Mouse (Mus musculus) mesoderm, embryonic 11.5 days (tissue): ENCODE measurements around the gene Ccdc24.

Experiments
- DNase-seq: peaks from one replicate; pipeline ENCODE4 v3.0.0-alpha.2; 2012; ENCODE audit warnings: low read depth, low spot score

Gene Ccdc24

GRCm38 (mm10) chr4:117855146-117855545, 17.2 kb downstream of the Ccdc24 start:
- DNase-seq, result no peak

DNA sequence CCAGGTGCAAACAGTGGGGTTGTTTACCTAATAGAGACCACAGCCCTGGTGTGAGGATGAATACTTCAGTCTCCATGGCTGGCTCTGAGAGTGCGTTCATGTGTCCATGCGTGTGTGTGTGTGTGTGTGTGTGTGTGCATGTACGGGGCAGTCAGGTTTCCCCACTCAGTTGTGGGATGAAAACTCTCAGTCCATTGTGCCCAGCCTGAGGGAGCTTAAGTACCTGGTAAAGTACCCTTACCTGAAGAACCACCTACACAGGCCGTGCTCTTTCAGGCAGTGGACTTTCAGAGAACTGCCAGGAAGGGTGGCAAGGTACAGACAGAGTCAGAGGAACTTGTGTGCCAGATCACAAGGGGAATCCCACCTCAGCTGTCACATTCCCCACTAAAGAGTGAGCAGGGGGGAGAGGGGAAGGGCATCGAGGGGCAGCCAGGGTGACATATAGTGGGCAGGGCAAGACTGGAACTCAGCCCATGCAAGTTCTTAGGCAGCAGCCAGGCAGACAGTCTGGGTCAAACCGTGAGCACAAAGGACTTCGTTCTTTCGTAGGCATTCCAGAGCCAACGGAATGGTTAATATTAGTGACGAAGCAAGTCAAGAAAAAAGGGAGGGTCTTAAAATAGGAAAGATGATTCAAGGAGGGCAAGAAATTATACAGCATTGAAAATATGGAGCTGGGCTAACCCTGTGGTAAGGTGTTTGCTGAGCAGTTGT, 20.0 kb downstream of the Ccdc24 start:
- no peak for DNase-seq

GRCm38 (mm10) chr4:117850871-117851270, 21.5 kb downstream of the Ccdc24 start:
- DNase-seq, result no peak

DNA sequence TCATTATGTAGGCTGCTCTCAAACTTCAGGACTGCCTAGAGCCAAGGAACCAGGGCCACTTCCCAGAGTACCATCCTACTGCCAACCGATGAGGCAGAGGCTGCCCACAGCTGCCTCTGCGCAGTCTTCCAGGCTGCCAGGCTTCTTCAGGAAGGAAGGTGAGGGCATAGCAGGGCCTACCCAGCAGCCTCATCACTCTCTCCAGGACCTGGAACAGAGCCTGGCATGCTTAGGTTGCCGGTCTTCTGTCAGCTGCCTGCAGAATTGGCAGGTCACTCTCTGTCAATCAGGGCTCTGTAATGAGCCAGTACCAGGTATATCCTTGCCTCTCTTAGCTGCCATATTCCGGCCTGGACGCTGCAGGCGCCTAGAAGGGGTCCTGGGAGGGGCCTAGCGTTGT, 22.2 kb downstream of the Ccdc24 start:
- DNase-seq, result no peak

DNA sequence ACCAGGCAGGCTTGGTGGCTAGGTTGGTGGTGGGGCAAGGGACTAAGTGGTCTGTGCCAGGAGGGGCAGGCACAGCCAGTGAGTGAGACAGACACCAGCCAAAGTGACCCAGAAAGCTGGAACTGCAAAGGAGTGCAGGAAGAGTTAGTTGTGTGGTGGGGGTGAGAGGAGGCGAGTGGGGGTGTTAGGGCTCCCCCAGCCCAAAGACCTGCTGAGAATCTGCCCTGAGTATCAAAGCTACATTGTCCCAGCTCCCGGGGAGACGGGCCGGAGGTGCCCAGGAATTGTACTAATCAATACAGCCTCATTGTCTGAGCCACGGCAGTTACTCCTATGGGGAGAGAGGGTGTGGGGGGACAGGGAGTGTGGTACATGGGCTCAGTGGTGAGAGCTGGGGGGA, 22.9 kb downstream of the Ccdc24 start:
- DNase-seq, result no peak

DNA sequence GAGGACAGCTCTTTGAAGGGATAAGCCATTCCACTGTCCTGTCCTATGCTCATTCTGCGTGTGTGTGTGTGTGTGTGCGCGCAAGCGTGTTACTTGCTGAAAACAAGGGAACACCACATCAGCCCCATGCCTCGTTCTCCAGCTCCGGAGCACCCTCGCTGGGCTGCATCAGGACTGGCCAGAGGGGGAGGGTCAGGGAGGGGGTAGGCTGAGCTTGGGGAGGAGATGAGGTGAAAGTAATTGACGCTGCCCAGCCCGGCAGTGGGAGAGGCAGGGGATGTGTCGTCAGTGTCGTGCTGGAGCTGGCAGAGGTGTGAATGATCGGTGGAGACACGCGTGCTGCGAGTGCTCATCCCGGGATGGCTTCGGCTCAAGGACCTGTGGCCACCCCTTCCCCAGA, 23.3 kb downstream of the Ccdc24 start:
- no peak for DNase-seq

DNA sequence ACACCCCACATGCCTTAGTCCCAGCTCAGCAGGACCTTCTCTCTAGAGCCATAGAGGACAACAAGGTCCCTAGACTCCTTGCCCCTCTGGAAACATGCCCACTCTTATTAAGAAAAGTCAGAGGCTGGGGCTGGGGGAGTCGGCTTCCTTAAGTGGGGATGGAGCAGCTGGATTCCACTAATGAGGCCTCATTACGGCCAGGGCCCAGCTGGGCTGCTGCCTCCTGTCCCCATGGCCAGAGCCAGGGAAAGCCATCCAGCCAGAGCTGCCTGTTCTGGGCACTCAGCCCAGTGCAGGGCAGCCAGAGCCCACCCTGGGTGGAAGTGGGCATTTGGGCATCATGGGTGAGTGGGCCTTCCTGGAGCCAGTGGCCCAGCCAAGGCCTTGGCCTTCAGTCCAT, 25.3 kb downstream of the Ccdc24 start:
- DNase-seq, result no peak

GRCm38 (mm10) chr4:117846261-117846660, 26.1 kb downstream of the Ccdc24 start:
- no peak for DNase-seq

GRCm38 (mm10) chr4:117845316-117845715, 27.0 kb downstream of the Ccdc24 start:
- no peak for DNase-seq

- DNase-seq, result no peak
These were observed 27.9 kb downstream of the Ccdc24 start for GRCm38 (mm10) chr4:117844467-117844866.

DNA sequence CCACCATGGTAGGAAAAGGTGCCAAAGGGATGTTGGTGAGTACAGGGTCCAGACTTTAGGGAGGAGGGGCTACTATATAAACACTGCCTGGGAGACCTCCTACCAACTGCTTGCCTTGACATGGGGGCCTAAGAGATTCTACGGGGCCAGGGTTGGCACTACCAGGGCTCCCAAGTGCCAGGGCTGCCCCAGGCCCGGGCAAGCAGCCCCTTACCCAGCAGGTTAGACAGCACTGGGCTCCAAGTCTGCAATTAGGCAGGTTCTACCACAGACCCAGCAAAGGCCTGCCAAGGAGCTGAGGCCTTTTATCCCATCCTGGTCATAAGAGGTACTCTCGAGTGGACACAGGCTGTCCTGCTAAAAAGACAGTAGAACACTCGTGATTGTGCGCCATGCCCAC, 29.3 kb downstream of the Ccdc24 start:
- DNase-seq, result no peak

DNA sequence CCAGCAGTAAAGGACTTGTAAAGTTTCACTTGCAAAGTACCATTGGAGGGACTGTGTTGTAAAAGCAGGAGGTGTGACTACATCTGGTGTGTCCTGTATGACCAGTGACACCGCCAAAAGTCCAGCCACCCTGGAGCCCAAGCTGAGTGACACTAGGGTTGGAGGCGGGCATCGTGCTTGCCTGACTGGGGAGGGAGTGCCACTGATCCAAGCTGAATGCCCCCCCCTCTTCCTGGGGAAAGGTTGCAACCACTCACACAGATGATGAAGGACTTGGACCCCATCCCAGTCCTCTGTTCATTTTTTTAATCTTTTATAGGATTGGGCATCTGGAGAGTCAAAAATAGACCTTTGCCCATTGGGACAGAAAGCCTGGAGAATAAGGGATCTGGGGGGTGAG, 30.8 kb downstream of the Ccdc24 start:
- DNase-seq, result no peak

- DNase-seq, result no peak
These were observed 31.5 kb downstream of the Ccdc24 start for GRCm38 (mm10) chr4:117840821-117841220.

DNA sequence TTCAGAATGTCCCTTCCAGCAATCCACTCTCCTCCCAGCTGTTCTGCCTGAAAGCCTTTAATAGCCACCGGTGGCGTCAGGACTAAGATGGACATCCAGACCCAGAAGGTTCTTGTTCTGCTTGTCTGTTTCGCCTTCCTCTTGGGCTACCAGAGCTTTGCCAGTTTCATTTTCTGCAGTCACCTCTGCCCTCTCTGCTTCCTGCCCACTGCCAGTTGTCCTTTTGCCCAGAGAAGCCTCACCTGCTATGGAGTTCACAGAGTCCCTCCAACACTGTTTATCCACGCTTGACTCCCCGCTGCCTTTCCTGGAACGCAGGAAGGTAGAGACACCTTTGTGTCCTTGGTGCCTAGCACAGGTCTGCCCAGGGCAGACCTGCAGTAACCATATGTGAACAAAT, 33.0 kb downstream of the Ccdc24 start:
- DNase-seq, result no peak

DNA sequence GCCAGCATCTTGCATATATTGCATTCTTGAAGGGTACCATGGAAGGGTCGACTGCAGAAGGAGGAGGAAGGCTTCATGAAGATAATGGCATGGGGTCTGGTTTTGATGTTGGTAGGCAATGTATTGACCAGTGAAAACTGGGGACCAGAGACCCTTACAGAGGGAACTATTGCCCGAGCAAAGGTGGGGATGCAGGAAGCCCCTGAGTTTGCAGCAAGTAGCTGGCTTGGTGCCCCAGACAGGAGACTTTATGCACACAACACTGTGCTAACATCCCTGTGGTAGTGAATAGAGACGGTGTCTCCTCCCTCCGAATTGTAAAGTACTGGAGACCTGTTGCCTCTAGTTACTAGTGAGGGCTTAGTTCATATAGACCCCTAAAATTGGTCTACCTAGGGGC, 35.1 kb downstream of the Ccdc24 start:
- DNase-seq, result no peak

DNA sequence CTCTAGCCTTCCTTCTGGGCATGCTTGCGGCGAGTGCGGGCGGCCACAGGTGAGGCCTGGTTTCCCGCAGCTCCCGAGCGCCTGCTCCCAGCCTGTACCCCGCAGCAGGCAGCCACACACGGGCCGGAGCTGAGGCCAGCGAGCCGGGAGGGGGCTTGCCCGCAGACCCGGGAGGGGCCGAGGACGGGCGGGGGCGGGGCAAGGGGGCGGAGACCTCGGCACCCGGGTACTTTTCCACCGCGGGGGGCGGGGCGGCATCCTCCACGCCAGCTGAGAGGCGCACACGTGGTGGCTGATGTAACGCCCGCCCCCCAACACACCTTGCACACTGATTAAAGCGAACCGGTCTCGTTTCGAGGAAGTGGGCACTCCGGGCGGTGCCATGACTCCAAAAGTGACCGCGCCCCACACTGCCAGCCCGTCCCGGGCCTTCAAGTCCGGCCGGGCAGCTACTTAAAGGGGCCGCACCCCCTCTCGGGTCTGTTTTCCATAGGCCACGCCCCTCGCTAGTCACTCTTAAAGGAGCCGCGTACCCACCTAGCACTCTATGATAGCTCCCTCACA, 36.1 kb downstream of the Ccdc24 start:
- peak; percentile 82 for DNase-seq

- peak; percentile 39 for DNase-seq
These were observed 36.7 kb downstream of the Ccdc24 start for GRCm38 (mm10) chr4:117835531-117836111.

DNA sequence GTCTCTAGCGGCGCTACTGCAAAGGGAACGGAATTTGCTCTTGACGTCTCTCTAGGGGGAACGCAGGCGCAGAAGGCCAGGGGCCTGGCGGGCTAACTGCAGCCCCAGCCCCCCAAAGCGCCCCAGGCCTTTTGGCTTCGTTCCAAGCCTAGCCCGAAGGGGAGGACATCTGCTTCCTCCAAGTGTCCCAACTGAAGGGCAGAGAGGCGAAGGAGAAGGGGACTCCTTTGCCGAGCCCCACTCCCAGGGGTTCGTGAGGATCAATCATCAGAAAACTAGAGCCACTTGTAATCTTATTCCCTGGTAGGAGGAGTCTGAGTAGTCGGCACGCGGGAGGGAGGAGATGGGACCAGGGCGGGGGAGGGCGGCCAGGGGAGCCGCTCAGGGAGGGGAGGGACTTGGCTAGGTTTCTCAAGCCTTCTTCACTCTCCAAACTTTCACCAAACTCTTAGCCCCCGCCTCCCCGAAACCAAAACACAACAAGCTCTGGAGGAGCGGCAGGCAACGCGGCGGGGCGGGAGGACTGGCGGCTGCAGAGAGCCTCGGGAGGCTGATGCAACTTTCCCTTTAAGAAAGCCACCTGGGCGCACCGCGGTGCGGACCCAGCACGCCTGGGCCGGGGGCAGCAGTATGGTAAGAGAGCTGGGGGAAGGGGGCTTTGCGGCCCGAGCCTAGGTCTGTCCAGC, 37.4 kb downstream of the Ccdc24 start:
- DNase-seq, result peak; percentile 81

DNA sequence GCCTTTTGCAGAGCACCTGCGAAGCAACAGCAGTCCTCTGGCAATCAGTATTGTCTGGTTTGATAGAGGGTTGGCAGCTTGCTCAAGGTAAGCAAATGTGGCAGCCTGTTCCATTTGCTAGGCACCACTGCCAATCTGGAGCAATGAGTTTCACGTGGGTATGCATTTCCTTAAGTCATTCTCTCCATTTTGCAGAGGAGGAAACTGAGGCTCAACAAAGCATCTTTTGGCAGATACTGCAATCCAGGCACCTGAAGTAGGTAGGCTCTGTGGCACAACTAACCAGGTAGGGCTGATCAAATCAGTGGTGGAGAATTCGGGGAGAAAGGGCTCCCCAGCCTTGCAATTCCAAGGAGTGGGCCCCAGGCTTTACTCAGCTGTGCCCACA, 37.9 kb downstream of the Ccdc24 start, which contains the start of gene Slc6a9:
Gene Slc6a9, plus strand, starts transcription at position 50 of the 388 bp plus-strand sequence.
- no peak for DNase-seq

DNA sequence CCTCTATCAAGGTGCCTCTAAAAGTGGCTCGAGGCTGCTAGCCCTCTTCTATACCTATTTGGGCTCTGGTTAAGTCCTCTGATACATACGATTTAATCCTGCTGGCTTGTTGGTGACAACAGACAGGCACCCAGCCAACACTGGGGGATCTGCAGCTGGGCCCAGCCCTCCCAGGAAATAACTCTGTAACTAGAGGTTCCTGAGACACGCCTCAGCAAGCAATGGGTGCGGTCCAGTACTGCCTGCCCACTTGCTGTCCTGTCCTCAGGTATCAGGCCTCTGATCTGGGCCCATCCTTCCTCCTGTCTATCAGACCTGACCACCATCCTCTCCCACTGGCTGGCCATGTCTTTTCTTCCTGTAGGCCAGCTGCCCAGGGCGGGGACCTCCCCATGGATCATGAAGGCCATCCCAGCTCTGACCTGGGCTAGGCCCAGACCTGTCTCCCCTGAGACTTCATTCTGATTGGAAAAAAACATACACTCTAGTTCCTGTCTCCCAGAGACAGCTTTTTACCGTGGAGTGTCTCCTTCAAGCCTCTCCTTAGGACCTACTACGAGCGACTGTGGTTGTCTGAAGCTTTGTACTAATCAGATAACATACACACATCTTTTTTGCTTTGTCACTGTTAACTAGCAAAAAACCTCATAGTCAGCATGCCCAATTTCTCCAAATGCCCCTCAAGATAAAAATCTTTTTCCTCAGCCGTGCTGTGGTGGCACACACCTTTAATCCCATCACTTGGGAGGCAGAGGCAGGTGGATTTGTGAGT, 40.3 kb downstream of the Ccdc24 start:
- no peak for DNase-seq

- DNase-seq, result no peak
These were observed 40.9 kb downstream of the Ccdc24 start for GRCm38 (mm10) chr4:117831499-117831898.

DNA sequence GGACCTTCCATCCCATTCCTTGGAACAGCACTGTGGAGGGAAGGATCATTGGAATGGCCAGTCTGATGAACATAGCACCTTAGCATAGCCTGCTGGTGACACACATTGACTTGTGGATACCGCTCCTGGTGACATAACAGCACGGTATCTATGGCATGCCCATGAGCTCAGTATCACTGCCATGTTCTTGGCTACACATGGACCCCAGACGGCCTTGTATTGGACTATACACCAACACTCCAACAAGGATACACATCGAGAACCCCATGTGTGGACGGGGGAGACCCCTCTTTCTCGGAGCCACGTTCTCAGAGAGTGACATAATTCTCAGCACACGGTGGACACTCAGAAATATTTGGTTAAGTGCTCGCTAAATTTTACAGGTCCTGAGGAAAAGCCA, 41.6 kb downstream of the Ccdc24 start:
- no peak for DNase-seq
